Mouse (Mus musculus): ENCODE data around the gene Nrbf2. TPM values are rescaled to one million over a fixed set of nuclear protein-coding genes. Genes with fewer than 3 reads are reported as not detected.
A peak's percentile ranks its signal among the peaks of the same experiment; 100 is the strongest.

The Nrbf2 gene
- total RNA-seq, 1 experiment = 15.3 TPM

- no peak for DNase-seq (ENCODE audit: low read depth, low spot score)
- Histone ChIP-seq H3K4me3 (ENCODE audit: insufficient read depth in 1 of 2, low read depth in 1 of 2, low read length in 2 of 2, poor library complexity in 1 of 2, severe bottlenecking in 1 of 2) (no peak overlapping the region), H3K9ac (ENCODE audit: insufficient read depth, low read depth, low read length, poor library complexity, severe bottlenecking) (no peak overlapping the region), H3K27ac (ENCODE audit: insufficient read depth, low read depth, low read length, poor library complexity, severe bottlenecking) (no peak overlapping the region), H3K4me1 (ENCODE audit: control insufficient read depth in 2 of 2, insufficient read depth in 2 of 2, low read length in 2 of 2, poor library complexity in 1 of 2) (peaks cover 0 to 2% of the 10 kb centered on the region in 2 experiments; a peak in 1 of 4 replicates), H3K36me3 (ENCODE audit: control insufficient read depth, insufficient read depth, low read length, poor library complexity, severe bottlenecking) (peaks cover 35% of the 10 kb centered on the region), H3K9me3 (ENCODE audit: control insufficient read depth, insufficient read depth, low read depth, low read length) (no peaks in the 10 kb centered on the region)
- TF ChIP-seq HCFC1 (IDR thresholded peaks at IDR 0.05; ENCODE audit: borderline replicate concordance, insufficient read depth, low read length) (no peak), MAFK (IDR thresholded peaks at IDR 0.05; ENCODE audit: insufficient read depth, low read depth, low read length) (no peak), CHD2 (IDR thresholded peaks at IDR 0.05; ENCODE audit: low read depth, low read length) (no peak), ZC3H11A (IDR thresholded peaks at IDR 0.05; ENCODE audit: borderline replicate concordance, low read depth, low read length) (no peak), ZNF384 (IDR thresholded peaks at IDR 0.05; ENCODE audit: low read depth, low read length) (no peak)
- in situ Hi-C loops (cut with MboI; ENCODE audit: low sequenced_read_pairs in 2 of 2, unreplicated experiment in 2 of 2) = no loop called here
These were observed 35.6 kb downstream of the Nrbf2 start for GRCm38 (mm10) chr10:67249486-67249885.

GRCm38 (mm10) chr10:67247145-67247544 is 38.0 kb downstream of the Nrbf2 start:
- peaks cover 29% of the 10 kb centered on the region for H3K36me3 ChIP-seq (ENCODE audit: control insufficient read depth, insufficient read depth, low read length, poor library complexity, severe bottlenecking)
- in situ Hi-C loops (cut with MboI; ENCODE audit: low sequenced_read_pairs in 2 of 2, unreplicated experiment in 2 of 2) = no loop called here
- H3K4me3 ChIP-seq (ENCODE audit: insufficient read depth in 1 of 2, low read depth in 1 of 2, low read length in 2 of 2, poor library complexity in 1 of 2, severe bottlenecking in 1 of 2) = no peak overlapping the region
- H3K27ac ChIP-seq (ENCODE audit: insufficient read depth, low read depth, low read length, poor library complexity, severe bottlenecking) = no peak overlapping the region
- no peak overlapping the region for H3K9ac ChIP-seq (ENCODE audit: insufficient read depth, low read depth, low read length, poor library complexity, severe bottlenecking)
- peak; percentile 73 for DNase-seq (ENCODE audit: low read depth, low spot score)
- H3K4me1 ChIP-seq (ENCODE audit: control insufficient read depth in 2 of 2, insufficient read depth in 2 of 2, low read length in 2 of 2, poor library complexity in 1 of 2) = peaks cover 0 to 2% of the 10 kb centered on the region in 2 experiments; a peak in 1 of 4 replicates
- H3K9me3 ChIP-seq (ENCODE audit: control insufficient read depth, insufficient read depth, low read depth, low read length) = no peaks in the 10 kb centered on the region
- TF ChIP-seq ZC3H11A (IDR thresholded peaks at IDR 0.05; ENCODE audit: borderline replicate concordance, low read depth, low read length) = no peak
- TF ChIP-seq HCFC1 (IDR thresholded peaks at IDR 0.05; ENCODE audit: borderline replicate concordance, insufficient read depth, low read length) = no peak
- TF ChIP-seq ZNF384 (IDR thresholded peaks at IDR 0.05; ENCODE audit: low read depth, low read length) = no peak
- TF ChIP-seq CHD2 (IDR thresholded peaks at IDR 0.05; ENCODE audit: low read depth, low read length) = no peak
- no peak for TF ChIP-seq MAFK (IDR thresholded peaks at IDR 0.05; ENCODE audit: insufficient read depth, low read depth, low read length)

GRCm38 (mm10) chr10:67230439-67230838 is 54.7 kb downstream of the Nrbf2 start:
- in situ Hi-C loops (cut with MboI; ENCODE audit: low sequenced_read_pairs in 2 of 2, unreplicated experiment in 2 of 2) = no loop called here
- Histone ChIP-seq H3K4me3 (ENCODE audit: insufficient read depth in 1 of 2, low read depth in 1 of 2, low read length in 2 of 2, poor library complexity in 1 of 2, severe bottlenecking in 1 of 2) (no peak overlapping the region), H3K36me3 (ENCODE audit: control insufficient read depth, insufficient read depth, low read length, poor library complexity, severe bottlenecking) (peaks cover 41% of the 10 kb centered on the region), H3K9me3 (ENCODE audit: control insufficient read depth, insufficient read depth, low read depth, low read length) (no peaks in the 10 kb centered on the region), H3K27ac (ENCODE audit: insufficient read depth, low read depth, low read length, poor library complexity, severe bottlenecking) (no peak overlapping the region), H3K9ac (ENCODE audit: insufficient read depth, low read depth, low read length, poor library complexity, severe bottlenecking) (no peak overlapping the region), H3K4me1 (ENCODE audit: control insufficient read depth in 2 of 2, insufficient read depth in 2 of 2, low read length in 2 of 2, poor library complexity in 1 of 2) (no peaks in the 10 kb centered on the region)
- no peak for DNase-seq (ENCODE audit: low read depth, low spot score)
- TF ChIP-seq ZC3H11A (IDR thresholded peaks at IDR 0.05; ENCODE audit: borderline replicate concordance, low read depth, low read length) (no peak), CHD2 (IDR thresholded peaks at IDR 0.05; ENCODE audit: low read depth, low read length) (no peak), HCFC1 (IDR thresholded peaks at IDR 0.05; ENCODE audit: borderline replicate concordance, insufficient read depth, low read length) (no peak), MAFK (IDR thresholded peaks at IDR 0.05; ENCODE audit: insufficient read depth, low read depth, low read length) (no peak), ZNF384 (IDR thresholded peaks at IDR 0.05; ENCODE audit: low read depth, low read length) (no peak)

GRCm38 (mm10) chr10:67226543-67226942 is 58.6 kb downstream of the Nrbf2 start:
- DNase-seq (ENCODE audit: low read depth, low spot score) = no peak
- Histone ChIP-seq H3K4me3 (ENCODE audit: insufficient read depth in 1 of 2, low read depth in 1 of 2, low read length in 2 of 2, poor library complexity in 1 of 2, severe bottlenecking in 1 of 2) (no peak overlapping the region), H3K36me3 (ENCODE audit: control insufficient read depth, insufficient read depth, low read length, poor library complexity, severe bottlenecking) (peaks cover 38% of the 10 kb centered on the region), H3K9me3 (ENCODE audit: control insufficient read depth, insufficient read depth, low read depth, low read length) (no peaks in the 10 kb centered on the region), H3K27ac (ENCODE audit: insufficient read depth, low read depth, low read length, poor library complexity, severe bottlenecking) (no peak overlapping the region), H3K9ac (ENCODE audit: insufficient read depth, low read depth, low read length, poor library complexity, severe bottlenecking) (no peak overlapping the region), H3K4me1 (ENCODE audit: control insufficient read depth in 2 of 2, insufficient read depth in 2 of 2, low read length in 2 of 2, poor library complexity in 1 of 2) (no peaks in the 10 kb centered on the region)
- in situ Hi-C loops (cut with MboI; ENCODE audit: low sequenced_read_pairs in 2 of 2, unreplicated experiment in 2 of 2) = no loop called here
- no peak for TF ChIP-seq HCFC1 (IDR thresholded peaks at IDR 0.05; ENCODE audit: borderline replicate concordance, insufficient read depth, low read length)
- no peak for TF ChIP-seq MAFK (IDR thresholded peaks at IDR 0.05; ENCODE audit: insufficient read depth, low read depth, low read length)
- TF ChIP-seq ZNF384 (IDR thresholded peaks at IDR 0.05; ENCODE audit: low read depth, low read length) = no peak
- TF ChIP-seq ZC3H11A (IDR thresholded peaks at IDR 0.05; ENCODE audit: borderline replicate concordance, low read depth, low read length) = no peak
- TF ChIP-seq CHD2 (IDR thresholded peaks at IDR 0.05; ENCODE audit: low read depth, low read length) = no peak

- H3K9ac ChIP-seq (ENCODE audit: insufficient read depth, low read depth, low read length, poor library complexity, severe bottlenecking) = no peak overlapping the region
- in situ Hi-C loops (cut with MboI; ENCODE audit: low sequenced_read_pairs in 2 of 2, unreplicated experiment in 2 of 2) = no loop called here
- no peak for TF ChIP-seq CHD2 (IDR thresholded peaks at IDR 0.05; ENCODE audit: low read depth, low read length)
- no peak for TF ChIP-seq ZNF384 (IDR thresholded peaks at IDR 0.05; ENCODE audit: low read depth, low read length)
- no peak for TF ChIP-seq MAFK (IDR thresholded peaks at IDR 0.05; ENCODE audit: insufficient read depth, low read depth, low read length)
- no peak for TF ChIP-seq HCFC1 (IDR thresholded peaks at IDR 0.05; ENCODE audit: borderline replicate concordance, insufficient read depth, low read length)
- no peak for TF ChIP-seq ZC3H11A (IDR thresholded peaks at IDR 0.05; ENCODE audit: borderline replicate concordance, low read depth, low read length)
- no peaks in the 10 kb centered on the region for H3K4me1 ChIP-seq (ENCODE audit: control insufficient read depth in 2 of 2, insufficient read depth in 2 of 2, low read length in 2 of 2, poor library complexity in 1 of 2)
- no peak overlapping the region for H3K4me3 ChIP-seq (ENCODE audit: insufficient read depth in 1 of 2, low read depth in 1 of 2, low read length in 2 of 2, poor library complexity in 1 of 2, severe bottlenecking in 1 of 2)
- peaks cover 40% of the 10 kb centered on the region for H3K36me3 ChIP-seq (ENCODE audit: control insufficient read depth, insufficient read depth, low read length, poor library complexity, severe bottlenecking)
- H3K27ac ChIP-seq (ENCODE audit: insufficient read depth, low read depth, low read length, poor library complexity, severe bottlenecking) = no peak overlapping the region
- no peak for DNase-seq (ENCODE audit: low read depth, low spot score)
- H3K9me3 ChIP-seq (ENCODE audit: control insufficient read depth, insufficient read depth, low read depth, low read length) = no peaks in the 10 kb centered on the region
These were observed 59.0 kb downstream of the Nrbf2 start for GRCm38 (mm10) chr10:67226109-67226508.
